Mouse (Mus musculus): ENCODE data around the gene Itpkb.

DNA sequence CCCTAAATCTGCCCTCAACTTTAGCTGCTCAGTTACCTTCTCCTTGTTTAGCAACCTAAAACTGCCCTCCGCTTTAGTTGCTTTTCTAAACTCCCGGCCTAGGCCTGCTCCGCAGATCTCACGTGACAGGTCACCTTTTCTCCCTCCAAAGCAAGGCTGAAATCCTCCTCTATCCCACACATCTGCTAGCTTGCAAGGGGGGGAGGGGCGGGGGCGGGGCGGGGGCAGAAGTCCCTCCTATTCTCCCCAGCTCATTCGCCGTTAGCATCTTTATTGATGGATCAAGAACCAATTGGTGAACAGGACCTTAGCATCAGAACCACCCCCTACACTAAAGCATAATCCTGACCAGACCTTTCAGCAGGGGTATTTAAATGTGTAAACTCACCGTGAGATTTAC, 10.4 kb upstream of the Itpkb start:
- TF ChIP-seq CTCF (IDR thresholded peaks at IDR 0.05; ENCODE audit: low read depth, low read length) (no peak), EP300 (IDR thresholded peaks at IDR 0.05; ENCODE audit: insufficient read depth, low read depth, low read length) (no peak)
